Mouse (Mus musculus): ENCODE data around the gene Dab2ip. TPM values are rescaled to one million over a fixed set of nuclear protein-coding genes. Genes with fewer than 3 reads are reported as not detected.
A peak's percentile ranks its signal among the peaks of the same experiment; 100 is the strongest.

Dab2ip gene
- polyA plus RNA-seq, 1 experiment from 2014 or later, result 46.6 TPM

GRCm38 (mm10) chr2:35700966-35701365 lies 142.9 kb downstream of the Dab2ip start:
- Histone ChIP-seq H3K4me3 (ENCODE audit: control insufficient read depth in 1 of 2, insufficient read depth in 1 of 2, low read depth in 1 of 2, low read length in 2 of 2) (no peak overlapping the region), H3K27ac (replicated peaks in 1 of 2; ENCODE audit: control insufficient read depth in 1 of 2, insufficient read depth in 1 of 2, low read depth in 2 of 2, low read length in 2 of 2) (peak overlapping the region in 1 of 2 experiments; percentile 12; a peak in 2 of 4 replicates), H3K9me3 (ENCODE audit: control insufficient read depth, low read length) (no peaks in the 10 kb centered on the region), H3K9ac (ENCODE audit: low read length) (0 out of 2 replicates have a peak overlapping the region, but pooled peaks have one; percentile 0), H3K36me3 (ENCODE audit: control insufficient read depth, insufficient read depth, low read length) (peaks cover 7% of the 10 kb centered on the region), H3K4me2 (ENCODE audit: low read length) (no peak overlapping the region), H3K4me1 (ENCODE audit: control insufficient read depth in 2 of 2, insufficient read depth in 2 of 2, low read length in 2 of 2) (peaks cover 57 to 84% of the 10 kb centered on the region in 2 experiments), H3K27me3 (ENCODE audit: control insufficient read depth, insufficient read depth, low read length) (no peaks in the 10 kb centered on the region)
- WGBS, result 65% methylated on average over 2 of the region's 2 CpGs
- ATAC-seq (ENCODE audit: insufficient number of reproducible peaks, insufficient read depth, low FRiP score, low read depth), result no peak

DNA sequence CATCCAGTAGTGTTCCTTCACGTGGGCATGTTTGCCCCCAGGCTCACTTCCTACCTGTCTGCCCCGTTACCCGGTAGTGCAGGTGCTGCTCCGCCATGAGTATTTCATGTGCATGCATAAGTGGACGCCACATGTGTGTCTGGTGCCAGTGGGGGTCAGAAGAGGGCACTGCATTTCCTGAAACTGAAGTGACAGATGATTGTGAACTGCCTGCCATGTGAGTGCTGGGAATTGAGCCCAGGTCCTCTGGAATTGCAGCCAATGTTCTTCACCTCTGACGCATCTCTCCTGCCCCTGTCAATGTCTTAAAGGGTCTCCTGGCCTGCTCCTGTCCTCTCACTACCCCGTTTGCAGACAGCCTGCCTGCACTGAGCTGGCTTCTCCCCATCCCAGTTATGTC lies 143.9 kb downstream of the Dab2ip start:
- no peaks in the 10 kb centered on the region for H3K9me3 ChIP-seq (ENCODE audit: control insufficient read depth, low read length)
- no peak overlapping the region for H3K9ac ChIP-seq (ENCODE audit: low read length)
- H3K4me1 ChIP-seq (ENCODE audit: control insufficient read depth in 2 of 2, insufficient read depth in 2 of 2, low read length in 2 of 2), result peaks cover 51 to 84% of the 10 kb centered on the region in 2 experiments
- H3K27me3 ChIP-seq (ENCODE audit: control insufficient read depth, insufficient read depth, low read length), result no peaks in the 10 kb centered on the region
- no peak overlapping the region for H3K4me2 ChIP-seq (ENCODE audit: low read length)
- H3K27ac ChIP-seq (replicated peaks in 1 of 2; ENCODE audit: control insufficient read depth in 1 of 2, insufficient read depth in 1 of 2, low read depth in 2 of 2, low read length in 2 of 2), result peak overlapping the region; percentile 12 to 49; a peak in 2 of 4 replicates
- no peak overlapping the region for H3K4me3 ChIP-seq (ENCODE audit: control insufficient read depth in 1 of 2, insufficient read depth in 1 of 2, low read depth in 1 of 2, low read length in 2 of 2)
- WGBS, result 86% methylated on average over 7 of the region's 7 CpGs
- ATAC-seq (ENCODE audit: insufficient number of reproducible peaks, insufficient read depth, low FRiP score, low read depth), result no peak
- H3K36me3 ChIP-seq (ENCODE audit: control insufficient read depth, insufficient read depth, low read length), result peaks cover 7% of the 10 kb centered on the region

GRCm38 (mm10) chr2:35702608-35703007 lies 144.5 kb downstream of the Dab2ip start:
- Histone ChIP-seq H3K27me3 (ENCODE audit: control insufficient read depth, insufficient read depth, low read length) (no peaks in the 10 kb centered on the region), H3K9ac (ENCODE audit: low read length) (no peak overlapping the region), H3K4me1 (ENCODE audit: control insufficient read depth in 2 of 2, insufficient read depth in 2 of 2, low read length in 2 of 2) (peaks cover 45 to 81% of the 10 kb centered on the region in 2 experiments), H3K4me3 (ENCODE audit: control insufficient read depth in 1 of 2, insufficient read depth in 1 of 2, low read depth in 1 of 2, low read length in 2 of 2) (no peak overlapping the region), H3K4me2 (ENCODE audit: low read length) (no peak overlapping the region), H3K9me3 (ENCODE audit: control insufficient read depth, low read length) (no peaks in the 10 kb centered on the region), H3K27ac (replicated peaks in 1 of 2; ENCODE audit: control insufficient read depth in 1 of 2, insufficient read depth in 1 of 2, low read depth in 2 of 2, low read length in 2 of 2) (peak overlapping the region; percentile 25 to 46; a peak in 3 of 4 replicates), H3K36me3 (ENCODE audit: control insufficient read depth, insufficient read depth, low read length) (peaks cover 9% of the 10 kb centered on the region)
- 66% methylated on average over 6 of the region's 6 CpGs for WGBS
- no peak for ATAC-seq (ENCODE audit: insufficient number of reproducible peaks, insufficient read depth, low FRiP score, low read depth)

DNA sequence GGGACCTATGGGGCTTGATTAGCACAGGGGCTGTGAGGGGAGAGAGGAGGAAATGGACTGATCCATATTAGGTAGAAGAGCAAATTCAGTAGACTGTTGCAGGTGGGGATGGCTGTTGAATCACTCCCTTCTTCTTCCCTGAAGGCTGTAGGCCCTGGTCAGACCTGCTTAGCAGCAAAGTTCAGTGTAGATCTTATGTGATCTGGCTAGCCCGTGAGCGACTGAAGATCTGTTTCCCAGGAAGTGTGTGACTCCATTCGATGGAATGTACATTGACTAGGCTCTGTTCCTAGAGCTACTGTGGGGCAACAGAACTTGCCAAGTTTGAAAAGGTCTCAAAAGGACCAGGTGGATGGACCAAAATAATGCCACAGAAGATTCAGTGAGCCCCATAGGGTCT lies 145.2 kb downstream of the Dab2ip start:
- H3K9ac ChIP-seq (ENCODE audit: low read length), result no peak overlapping the region
- no peak for ATAC-seq (ENCODE audit: insufficient number of reproducible peaks, insufficient read depth, low FRiP score, low read depth)
- H3K4me1 ChIP-seq (ENCODE audit: control insufficient read depth in 2 of 2, insufficient read depth in 2 of 2, low read length in 2 of 2), result peaks cover 41 to 75% of the 10 kb centered on the region in 2 experiments
- peak overlapping the region in 1 of 2 experiments; percentile 25; a peak in 1 of 4 replicates for H3K27ac ChIP-seq (replicated peaks in 1 of 2; ENCODE audit: control insufficient read depth in 1 of 2, insufficient read depth in 1 of 2, low read depth in 2 of 2, low read length in 2 of 2)
- no peak overlapping the region for H3K4me3 ChIP-seq (ENCODE audit: control insufficient read depth in 1 of 2, insufficient read depth in 1 of 2, low read depth in 1 of 2, low read length in 2 of 2)
- WGBS, result 84% methylated on average over 3 of the region's 3 CpGs
- no peaks in the 10 kb centered on the region for H3K27me3 ChIP-seq (ENCODE audit: control insufficient read depth, insufficient read depth, low read length)
- H3K36me3 ChIP-seq (ENCODE audit: control insufficient read depth, insufficient read depth, low read length), result peaks cover 15% of the 10 kb centered on the region
- no peak overlapping the region for H3K4me2 ChIP-seq (ENCODE audit: low read length)
- H3K9me3 ChIP-seq (ENCODE audit: control insufficient read depth, low read length), result no peaks in the 10 kb centered on the region

GRCm38 (mm10) chr2:35712611-35713010 lies 154.5 kb downstream of the Dab2ip start:
- no peak for ATAC-seq (ENCODE audit: insufficient number of reproducible peaks, insufficient read depth, low FRiP score, low read depth)

GRCm38 (mm10) chr2:35713460-35713859 lies 155.4 kb downstream of the Dab2ip start:
- Histone ChIP-seq H3K9me3 (ENCODE audit: control insufficient read depth, low read length) (no peaks in the 10 kb centered on the region), H3K36me3 (ENCODE audit: control insufficient read depth, insufficient read depth, low read length) (peaks cover 95% of the 10 kb centered on the region), H3K4me1 (ENCODE audit: control insufficient read depth in 2 of 2, insufficient read depth in 2 of 2, low read length in 2 of 2) (peaks cover 22 to 30% of the 10 kb centered on the region in 2 experiments), H3K4me3 (ENCODE audit: control insufficient read depth in 1 of 2, insufficient read depth in 1 of 2, low read depth in 1 of 2, low read length in 2 of 2) (no peak overlapping the region), H3K9ac (ENCODE audit: low read length) (no peak overlapping the region), H3K27ac (replicated peaks in 1 of 2; ENCODE audit: control insufficient read depth in 1 of 2, insufficient read depth in 1 of 2, low read depth in 2 of 2, low read length in 2 of 2) (peak overlapping the region in 1 of 2 experiments; percentile 50; a peak in 1 of 4 replicates), H3K4me2 (ENCODE audit: low read length) (no peak overlapping the region), H3K27me3 (ENCODE audit: control insufficient read depth, insufficient read depth, low read length) (no peaks in the 10 kb centered on the region)
- no peak for ATAC-seq (ENCODE audit: insufficient number of reproducible peaks, insufficient read depth, low FRiP score, low read depth)
- 66% methylated on average over 7 of the region's 7 CpGs for WGBS

More at GRCm38 (mm10) chr2:35712611-35713010, 154.5 kb downstream of the Dab2ip start:
- 86% methylated on average over 5 of the region's 5 CpGs for WGBS
- no peak overlapping the region for H3K27ac ChIP-seq (replicated peaks in 1 of 2; ENCODE audit: control insufficient read depth in 1 of 2, insufficient read depth in 1 of 2, low read depth in 2 of 2, low read length in 2 of 2)
- H3K4me1 ChIP-seq (ENCODE audit: control insufficient read depth in 2 of 2, insufficient read depth in 2 of 2, low read length in 2 of 2), result peaks cover 22 to 30% of the 10 kb centered on the region in 2 experiments
- H3K36me3 ChIP-seq (ENCODE audit: control insufficient read depth, insufficient read depth, low read length), result peaks cover 95% of the 10 kb centered on the region
- no peak overlapping the region for H3K9ac ChIP-seq (ENCODE audit: low read length)
- no peak overlapping the region for H3K4me3 ChIP-seq (ENCODE audit: control insufficient read depth in 1 of 2, insufficient read depth in 1 of 2, low read depth in 1 of 2, low read length in 2 of 2)
- H3K9me3 ChIP-seq (ENCODE audit: control insufficient read depth, low read length), result no peaks in the 10 kb centered on the region
- no peaks in the 10 kb centered on the region for H3K27me3 ChIP-seq (ENCODE audit: control insufficient read depth, insufficient read depth, low read length)
- H3K4me2 ChIP-seq (ENCODE audit: low read length), result no peak overlapping the region

- Histone ChIP-seq H3K9ac (ENCODE audit: low read length) (peak overlapping the region; percentile 17; the same call in 1 of the 2 replicates), H3K4me2 (ENCODE audit: low read length) (no peak overlapping the region), H3K36me3 (ENCODE audit: control insufficient read depth, insufficient read depth, low read length) (peaks cover 95% of the 10 kb centered on the region), H3K4me3 (ENCODE audit: control insufficient read depth in 1 of 2, insufficient read depth in 1 of 2, low read depth in 1 of 2, low read length in 2 of 2) (no peak overlapping the region), H3K27me3 (ENCODE audit: control insufficient read depth, insufficient read depth, low read length) (no peaks in the 10 kb centered on the region), H3K27ac (replicated peaks in 1 of 2; ENCODE audit: control insufficient read depth in 1 of 2, insufficient read depth in 1 of 2, low read depth in 2 of 2, low read length in 2 of 2) (peak overlapping the region; percentile 50 to 64), H3K4me1 (ENCODE audit: control insufficient read depth in 2 of 2, insufficient read depth in 2 of 2, low read length in 2 of 2) (peaks cover 22 to 30% of the 10 kb centered on the region in 2 experiments), H3K9me3 (ENCODE audit: control insufficient read depth, low read length) (no peaks in the 10 kb centered on the region)
- ATAC-seq (ENCODE audit: insufficient number of reproducible peaks, insufficient read depth, low FRiP score, low read depth), result peak; percentile 55
- 2% methylated on average over 8 of the region's 8 CpGs for WGBS
Observed at GRCm38 (mm10) chr2:35714742-35715167, 156.7 kb downstream of the Dab2ip start.

DNA sequence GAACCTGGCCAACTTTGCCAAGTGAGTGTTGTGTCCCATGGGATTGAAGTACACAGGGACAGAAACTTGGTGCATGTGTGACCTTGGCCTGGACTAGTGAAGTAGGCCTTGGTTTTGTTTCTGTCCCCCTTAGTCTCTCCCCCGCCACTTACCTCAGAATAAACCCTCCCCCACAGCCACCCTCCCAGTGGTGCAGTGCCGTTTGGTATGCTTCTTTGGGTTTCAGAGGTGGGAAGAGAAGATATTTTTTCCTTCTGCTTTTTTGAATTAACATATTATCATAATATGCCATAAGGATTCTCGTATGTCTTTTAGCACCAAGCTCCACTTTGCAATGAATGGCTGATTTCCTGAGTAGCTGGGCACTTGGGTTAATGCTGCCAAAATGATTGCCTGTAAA lies 157.4 kb downstream of the Dab2ip start:
- no peak overlapping the region for H3K4me3 ChIP-seq (ENCODE audit: control insufficient read depth in 1 of 2, insufficient read depth in 1 of 2, low read depth in 1 of 2, low read length in 2 of 2)
- WGBS, result 74% methylated on average over 3 of the region's 3 CpGs
- peaks cover 95% of the 10 kb centered on the region for H3K36me3 ChIP-seq (ENCODE audit: control insufficient read depth, insufficient read depth, low read length)
- H3K27me3 ChIP-seq (ENCODE audit: control insufficient read depth, insufficient read depth, low read length), result no peaks in the 10 kb centered on the region
- H3K27ac ChIP-seq (replicated peaks in 1 of 2; ENCODE audit: control insufficient read depth in 1 of 2, insufficient read depth in 1 of 2, low read depth in 2 of 2, low read length in 2 of 2), result peak overlapping the region; percentile 50 to 64; a peak in 2 of 4 replicates
- ATAC-seq (ENCODE audit: insufficient number of reproducible peaks, insufficient read depth, low FRiP score, low read depth), result no peak
- no peak overlapping the region for H3K4me2 ChIP-seq (ENCODE audit: low read length)
- H3K9ac ChIP-seq (ENCODE audit: low read length), result no peak overlapping the region
- H3K9me3 ChIP-seq (ENCODE audit: control insufficient read depth, low read length), result no peaks in the 10 kb centered on the region
- H3K4me1 ChIP-seq (ENCODE audit: control insufficient read depth in 2 of 2, insufficient read depth in 2 of 2, low read length in 2 of 2), result peaks cover 22 to 30% of the 10 kb centered on the region in 2 experiments

All from heart, embryonic 14.5 days (tissue).